14 mouse cellular contexts compared by ENCODE assay signal in genomic region chr5:52132840-52133239, GRCm38 (mm10). TPM values are rescaled to one million over a fixed set of nuclear protein-coding genes. Genes with fewer than 3 reads are reported as not detected.
A peak's percentile ranks its signal among the peaks of the same experiment; 100 is the strongest.
DNase-seq lines count a peak whose midpoint lies in the region; ATAC-seq and TF ChIP-seq lines count a peak whose summit lies in the region.
"Had no signal": no experiment of that assay in that cellular context is flagged by ENCODE, and none has a peak within 500 bp of the region (broad histone marks: within the 10 kb centered on the region; RNA-seq: fewer than 3 reads in every experiment).

No protein-coding gene starts in this region.

- DNase-seq in limb, embryonic 11.5 days (ENCODE audit: low spot score) = peak; percentile 12
- DNase-seq in limb, embryonic 10.5 days (ENCODE audit: low spot score) = no peak
- DNase-seq in layer of hippocampus, adult 9-11 months = no peak
- no peak for DNase-seq in lung, postnatal 4 days
- DNase-seq in midbrain, embryonic 11.5 days (ENCODE audit: low spot score, missing footprints) = no peak
- DNase-seq: gastrocnemius, postnatal 36 days had no signal

- H3K4me2 ChIP-seq in limb, embryonic 11.5 days (ENCODE audit: low read depth, severe bottlenecking) = no peak overlapping the region
- H3K4me2 ChIP-seq in myocyte (ENCODE audit: low read depth) = no peak overlapping the region
- no peak overlapping the region for H3K4me2 ChIP-seq in midbrain, embryonic 11.5 days
- H3K4me2 ChIP-seq: embryonic facial prominence, embryonic 15.5 days; heart, embryonic 11.5 days; heart, embryonic 15.5 days; hindbrain, embryonic 13.5 days had no signal

- ATAC-seq in limb, embryonic 11.5 days (ENCODE audit: insufficient number of reproducible peaks, low FRiP score, low TSS enrichment, low read depth) = no peak
- peak; percentile 84 for ATAC-seq in granulocyte monocyte progenitor cell, adult 5-6 weeks (replicated peaks; ENCODE audit: poor library complexity, severe bottlenecking)
- no peak for ATAC-seq in midbrain, embryonic 11.5 days (ENCODE audit: low FRiP score)

- H3ac ChIP-seq in myocyte (ENCODE audit: control insufficient read depth, insufficient read length) = no peak overlapping the region

- H3K27me3 ChIP-seq in limb, embryonic 11.5 days (ENCODE audit: control insufficient read depth, insufficient read depth, low read length) = no peaks in the 10 kb centered on the region
- no peaks in the 10 kb centered on the region for H3K27me3 ChIP-seq in limb, embryonic 10.5 days (ENCODE audit: low read depth, poor library complexity, severe bottlenecking)
- H3K27me3 ChIP-seq in myocyte (ENCODE audit: control insufficient read depth, insufficient read depth, insufficient read length) = no peaks in the 10 kb centered on the region
- H3K27me3 ChIP-seq in midbrain, embryonic 11.5 days (ENCODE audit: control insufficient read depth, insufficient read depth, low read length) = no peaks in the 10 kb centered on the region
- H3K27me3 ChIP-seq: embryonic facial prominence, embryonic 15.5 days; heart, embryonic 15.5 days; hindbrain, embryonic 13.5 days had no signal

- no peak overlapping the region for H3K9ac ChIP-seq in limb, embryonic 11.5 days (ENCODE audit: low read length)
- no peak overlapping the region for H3K9ac ChIP-seq in midbrain, embryonic 11.5 days (ENCODE audit: low read length)
- H3K9ac ChIP-seq: embryonic facial prominence, embryonic 15.5 days; heart, embryonic 15.5 days; hindbrain, embryonic 13.5 days had no signal

- H3K9me3 ChIP-seq in limb, embryonic 11.5 days (ENCODE audit: control insufficient read depth, low read length) = no peaks in the 10 kb centered on the region
- no peaks in the 10 kb centered on the region for H3K9me3 ChIP-seq in limb, embryonic 10.5 days (replicated peaks)
- H3K9me3 ChIP-seq in midbrain, embryonic 11.5 days (ENCODE audit: control insufficient read depth, low read length) = no peaks in the 10 kb centered on the region
- H3K9me3 ChIP-seq: embryonic facial prominence, embryonic 15.5 days; forebrain, embryonic 10.5 days; heart, embryonic 15.5 days; hindbrain, embryonic 13.5 days had no signal

- no peaks in the 10 kb centered on the region for H3K79me2 ChIP-seq in myocyte (ENCODE audit: control insufficient read depth, insufficient read depth)

- H3K4me3 ChIP-seq in limb, embryonic 11.5 days (ENCODE audit: low read depth, low read length) = no peak overlapping the region
- no peak overlapping the region for H3K4me3 ChIP-seq in limb, embryonic 10.5 days
- H3K4me3 ChIP-seq in myocyte = no peak overlapping the region
- no peak overlapping the region for H3K4me3 ChIP-seq in midbrain, embryonic 11.5 days (ENCODE audit: low read depth, low read length)
- H3K4me3 ChIP-seq: embryonic facial prominence, embryonic 15.5 days; erythroblast, embryonic 14.5 days; forebrain, embryonic 10.5 days; heart, embryonic 15.5 days; hindbrain, embryonic 13.5 days had no signal

- no peaks in the 10 kb centered on the region for H3K36me3 ChIP-seq in limb, embryonic 11.5 days (ENCODE audit: control insufficient read depth, insufficient read depth, low read length)
- H3K36me3 ChIP-seq in limb, embryonic 10.5 days = peaks cover 17% of the 10 kb centered on the region
- peaks cover 7% of the 10 kb centered on the region for H3K36me3 ChIP-seq in myocyte (ENCODE audit: control insufficient read depth, insufficient read depth)
- H3K36me3 ChIP-seq in midbrain, embryonic 11.5 days (ENCODE audit: control insufficient read depth, insufficient read depth, low read length) = no peaks in the 10 kb centered on the region
- H3K36me3 ChIP-seq: heart, embryonic 15.5 days had no signal

- no peak for TF ChIP-seq POLR2A in myocyte (IDR thresholded peaks at IDR 0.05; ENCODE audit: insufficient read length, low read depth)

- H3K27ac ChIP-seq in limb, embryonic 11.5 days (replicated peaks; ENCODE audit: low read depth, low read length) = no peak overlapping the region
- no peak overlapping the region for H3K27ac ChIP-seq in limb, embryonic 10.5 days
- H3K27ac ChIP-seq in midbrain, embryonic 11.5 days (ENCODE audit: low read depth, low read length) = no peak overlapping the region
- H3K27ac ChIP-seq: embryonic facial prominence, embryonic 15.5 days; forebrain, embryonic 10.5 days; heart, embryonic 15.5 days; hindbrain, embryonic 13.5 days had no signal

- 94% methylated on average over 7 of the region's 7 CpGs for WGBS in limb, embryonic 11.5 days
- WGBS in limb, embryonic 10.5 days = 94% methylated on average over 7 of the region's 7 CpGs
- WGBS in midbrain, embryonic 11.5 days = 92% methylated on average over 7 of the region's 7 CpGs

- no peaks in the 10 kb centered on the region for H3K4me1 ChIP-seq in limb, embryonic 11.5 days (ENCODE audit: control insufficient read depth, insufficient read depth, low read length)
- H3K4me1 ChIP-seq in limb, embryonic 10.5 days = no peaks in the 10 kb centered on the region
- no peaks in the 10 kb centered on the region for H3K4me1 ChIP-seq in midbrain, embryonic 11.5 days (ENCODE audit: control insufficient read depth, insufficient read depth, low read length)
- H3K4me1 ChIP-seq: embryonic facial prominence, embryonic 15.5 days; forebrain, embryonic 10.5 days; heart, embryonic 15.5 days; hindbrain, embryonic 13.5 days had no signal

TF ChIP-seq in myocyte, 11 proteins besides CTCF, POLR2A, EP300 and RAD21:
- TF ChIP-seq SRF (IDR thresholded peaks at IDR 0.05; ENCODE audit: control insufficient read depth, insufficient read length, low read depth) = no peak
- TF ChIP-seq POLR2AphosphoS2 (IDR thresholded peaks at IDR 0.05; ENCODE audit: insufficient read length, low read depth) = peak; percentile 11
TF ChIP-seq in myocyte: peak in this region for 1.

RNA-seq across cellular contexts. Expression of gene Dhx15, which starts 57.5 kb away (rescaled TPM):
- polyA plus RNA-seq in limb, embryonic 11.5 days (2014; fragmentation: Nextera tagmentation; extraction: Ambion mirVana) = 111 and 114 TPM in 2 replicates
- 214 and 221 TPM in 2 replicates for polyA plus RNA-seq in limb, embryonic 10.5 days (2016; fragmentation: Nextera tagmentation; extraction: Ambion mirVana)
- 242 and 251 TPM in 2 replicates for total RNA-seq in granulocyte monocyte progenitor cell, adult 5-6 weeks (2014; fragmentation: Nextera tagmentation)
- 373 and 374 TPM in 2 replicates for total RNA-seq in granulocyte monocyte progenitor cell, adult 5-6 weeks (2017)
- 39.0 TPM for polyA plus RNA-seq in myocyte (2012; fragmentation: generic; extraction: Trizol)
- polyA plus RNA-seq in midbrain, embryonic 11.5 days (2014; fragmentation: Nextera tagmentation; extraction: Ambion mirVana) = 105 and 112 TPM in 2 replicates
